Mouse (Mus musculus) C2C12 (cell line): ENCODE results near the gene Galntl6. TPM values are rescaled to one million over a fixed set of nuclear protein-coding genes. Genes with fewer than 3 reads are reported as not detected.

Source experiments
- H3K27me3 ChIP-seq: one replicate; pipeline ENCODE4 v1.6.1; 2011; ENCODE audit not compliant: control insufficient read depth, insufficient read depth, insufficient read length
- H3K36me3 ChIP-seq: one replicate; pipeline ENCODE4 v1.6.1; 2011; ENCODE audit not compliant: control insufficient read depth, insufficient read depth
- H3K4me3 ChIP-seq: one replicate; pipeline ENCODE4 v1.5.1; 2011; ENCODE audit warnings: mild to moderate bottlenecking, control low read depth; ENCODE audit not compliant: poor library complexity, insufficient read depth, severe bottlenecking
- H3K79me2 ChIP-seq: one replicate; pipeline ENCODE4 v1.6.1; 2011; ENCODE audit not compliant: control insufficient read depth, insufficient read depth
- H3K79me3 ChIP-seq: one replicate; pipeline ENCODE4 v1.6.1; 2011; ENCODE audit warnings: low read depth, control low read depth
- H3ac ChIP-seq: one replicate; pipeline ENCODE3; 2011; ENCODE audit warnings: low read depth; ENCODE audit not compliant: control insufficient read depth, insufficient read length
- CEBPB ChIP-seq: IDR thresholded peaks from one replicate; pipeline ENCODE4 v1.6.1; 2011; ENCODE audit warnings: low read depth, mild to moderate bottlenecking, control low read depth, moderate library complexity
- CTCF ChIP-seq: IDR thresholded peaks from one replicate; pipeline ENCODE4 v1.5.1; 2011; ENCODE audit not compliant: control insufficient read depth, insufficient read depth, insufficient read length
- FOSL1 ChIP-seq: IDR thresholded peaks from one replicate; pipeline ENCODE4 v1.8.0; 2011; ENCODE audit warnings: mild to moderate bottlenecking, low read length; ENCODE audit not compliant: poor library complexity, insufficient read depth, severe bottlenecking
- MAX ChIP-seq: IDR thresholded peaks from one replicate; pipeline ENCODE4 v1.6.1; 2011; ENCODE audit warnings: mild to moderate bottlenecking, control low read depth
- MYOD1 ChIP-seq: IDR thresholded peaks from one replicate; pipeline ENCODE4 v1.6.1; 2011; ENCODE audit warnings: low read depth; ENCODE audit not compliant: control insufficient read depth, insufficient read length
- MYOG ChIP-seq: IDR thresholded peaks from one replicate; pipeline ENCODE4 v1.6.1; 2011; ENCODE audit not compliant: control insufficient read depth, insufficient read length; ENCODE audit errors: extremely low read depth
- USF1 ChIP-seq: IDR thresholded peaks from one replicate; pipeline ENCODE4 v1.6.1; 2011; ENCODE audit warnings: low read depth, mild to moderate bottlenecking, control low read depth, moderate library complexity
- polyA plus RNA-seq: library from polyadenylated mRNA; unstranded; fragments of >200 nt; fragmentation: generic; extraction: Trizol; gene quantifications from one replicate; pipeline ENCODE4 v1.2.1, GENCODE M21; 2012; ENCODE audit warnings: missing spikeins

Gene Galntl6
- polyA plus RNA-seq, 1 experiment: not detected

GRCm38 (mm10) chr8:58396500-58396899, 515.9 kb downstream of the Galntl6 start:
- Histone ChIP-seq H3K4me3 (no peak overlapping the region), H3ac (no peak overlapping the region), H3K36me3 (no peaks in the 10 kb centered on the region), H3K79me3 (no peaks in the 10 kb centered on the region), H3K27me3 (no peaks in the 10 kb centered on the region), H3K79me2 (no peaks in the 10 kb centered on the region)
- TF ChIP-seq CTCF (no peak), MYOG (no peak), MAX (no peak), FOSL1 (no peak)

GRCm38 (mm10) chr8:58395879-58396278, 516.6 kb downstream of the Galntl6 start:
- Histone ChIP-seq H3K79me3 (no peaks in the 10 kb centered on the region), H3K27me3 (no peaks in the 10 kb centered on the region), H3ac (no peak overlapping the region), H3K36me3 (no peaks in the 10 kb centered on the region), H3K79me2 (no peaks in the 10 kb centered on the region), H3K4me3 (no peak overlapping the region)
- TF ChIP-seq MYOG: no peak
- no peak for TF ChIP-seq CEBPB
- no peak for TF ChIP-seq FOSL1
- TF ChIP-seq MYOD1: no peak
- no peak for TF ChIP-seq USF1

- TF ChIP-seq CEBPB: no peak
- TF ChIP-seq MYOG: no peak
- no peak for TF ChIP-seq FOSL1
- no peak for TF ChIP-seq MAX
- no peak for TF ChIP-seq MYOD1
- TF ChIP-seq USF1: no peak
- no peak for TF ChIP-seq CTCF
These were observed 540.1 kb downstream of the Galntl6 start for GRCm38 (mm10) chr8:58372389-58372788.

GRCm38 (mm10) chr8:58371979-58372378, 540.5 kb downstream of the Galntl6 start:
- Histone ChIP-seq H3K36me3 (no peaks in the 10 kb centered on the region), H3ac (no peak overlapping the region), H3K79me2 (no peaks in the 10 kb centered on the region), H3K79me3 (no peaks in the 10 kb centered on the region), H3K27me3 (no peaks in the 10 kb centered on the region), H3K4me3 (no peak overlapping the region)
- TF ChIP-seq CTCF (no peak), FOSL1 (no peak), MYOD1 (no peak), MAX (no peak), CEBPB (no peak), MYOG (no peak), USF1 (no peak)

More at GRCm38 (mm10) chr8:58372389-58372788, 540.1 kb downstream of the Galntl6 start:
- no peaks in the 10 kb centered on the region for H3K79me3 ChIP-seq
- H3K4me3 ChIP-seq: no peak overlapping the region
- H3K27me3 ChIP-seq: no peaks in the 10 kb centered on the region
- H3K79me2 ChIP-seq: no peaks in the 10 kb centered on the region
- no peaks in the 10 kb centered on the region for H3K36me3 ChIP-seq
- no peak overlapping the region for H3ac ChIP-seq

- Histone ChIP-seq H3K27me3 (no peaks in the 10 kb centered on the region), H3ac (no peak overlapping the region), H3K4me3 (no peak overlapping the region), H3K79me3 (no peaks in the 10 kb centered on the region), H3K36me3 (no peaks in the 10 kb centered on the region), H3K79me2 (no peaks in the 10 kb centered on the region)
- no peak for TF ChIP-seq MAX
- TF ChIP-seq CEBPB: no peak
- no peak for TF ChIP-seq MYOD1
- no peak for TF ChIP-seq FOSL1
- no peak for TF ChIP-seq MYOG
- no peak for TF ChIP-seq USF1
- no peak for TF ChIP-seq CTCF
These were observed 581.3 kb downstream of the Galntl6 start for GRCm38 (mm10) chr8:58331151-58331550.

DNA sequence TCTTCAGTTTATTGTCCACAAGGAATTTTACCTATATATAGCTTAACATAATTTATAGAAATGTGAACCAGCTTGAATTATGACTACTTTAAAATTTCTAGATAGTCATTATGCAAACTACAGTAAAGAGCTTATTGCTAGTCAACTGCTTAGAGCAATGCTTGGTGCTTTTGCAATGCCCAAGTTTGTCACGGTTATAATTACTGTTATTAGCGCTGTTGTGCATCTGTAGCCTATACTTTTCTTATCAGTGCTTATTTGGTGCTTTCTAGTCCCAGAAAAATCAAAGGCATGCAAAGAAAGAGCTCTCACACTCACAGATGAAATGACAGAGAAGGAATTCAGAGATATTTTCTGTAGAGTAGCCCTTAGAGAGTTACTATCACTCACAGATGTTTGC, 599.0 kb downstream of the Galntl6 start:
- TF ChIP-seq USF1 (no peak), CEBPB (no peak), CTCF (no peak), MAX (no peak), FOSL1 (no peak), MYOD1 (no peak), MYOG (no peak)
- H3K79me3 ChIP-seq: no peaks in the 10 kb centered on the region
- H3K36me3 ChIP-seq: no peaks in the 10 kb centered on the region
- H3K79me2 ChIP-seq: no peaks in the 10 kb centered on the region
- H3K4me3 ChIP-seq: no peak overlapping the region
- H3ac ChIP-seq: no peak overlapping the region
- H3K27me3 ChIP-seq: no peaks in the 10 kb centered on the region
